Mouse (Mus musculus): Measurements from ENCODE around the gene Olfr373.

The Olfr373 gene

GRCm38 (mm10) chr8:72134756-72135445 is 51.9 kb downstream of the Olfr373 start, which contains the start of gene Tpm4:
Gene Tpm4, plus strand, starts transcription at chr8:72134975.
- DNase-seq = peak; percentile 89

GRCm38 (mm10) chr8:72135446-72136301 is 52.7 kb downstream of the Olfr373 start:
- DNase-seq = peak; percentile 79

- DNase-seq = peak; percentile 73
Measured at GRCm38 (mm10) chr8:72136302-72136978, 53.5 kb downstream of the Olfr373 start.

GRCm38 (mm10) chr8:72137431-72137830 is 54.5 kb downstream of the Olfr373 start:
- DNase-seq = no peak

- DNase-seq = no peak
Measured at GRCm38 (mm10) chr8:72138456-72138855, 55.5 kb downstream of the Olfr373 start.

GRCm38 (mm10) chr8:72143256-72143824 is 60.4 kb downstream of the Olfr373 start:
- DNase-seq = no peak

- DNase-seq = no peak
Measured at GRCm38 (mm10) chr8:72144345-72144975, 61.5 kb downstream of the Olfr373 start.

- DNase-seq = no peak
Measured at GRCm38 (mm10) chr8:72145511-72145910, 62.5 kb downstream of the Olfr373 start.

GRCm38 (mm10) chr8:72146056-72146455 is 63.1 kb downstream of the Olfr373 start:
- DNase-seq = no peak

GRCm38 (mm10) chr8:72146556-72146955 is 63.6 kb downstream of the Olfr373 start:
- no peak for DNase-seq

- DNase-seq = no peak
Measured at GRCm38 (mm10) chr8:72147266-72147665, 64.3 kb downstream of the Olfr373 start.

GRCm38 (mm10) chr8:72149056-72149455 is 66.1 kb downstream of the Olfr373 start:
- DNase-seq = no peak

GRCm38 (mm10) chr8:72151418-72152078 is 68.6 kb downstream of the Olfr373 start:
- DNase-seq = no peak

Measured in retina, postnatal 1 day (tissue).